Mouse (Mus musculus) gastrocnemius, postnatal 25 days (tissue): ENCODE data around the gene Gimap5. TPM values are rescaled to one million over a fixed set of nuclear protein-coding genes. Genes with fewer than 3 reads are reported as not detected.
A peak's percentile ranks its signal among the peaks of the same experiment; 100 is the strongest.

Experiments used
- DNase-seq: peaks from one replicate; pipeline ENCODE4 v3.0.0; 2022
- total RNA-seq, 2 experiments: library from RNA; stranded (reverse); gene quantifications; 1 replicate in 1 of 2; 2 replicates in 1 of 2; pipeline ENCODE4 v1.2.3; 2021

Gene Gimap5
- total RNA-seq, 2 experiments from 2014 or later: 1.6 to 3.3 TPM

DNA sequence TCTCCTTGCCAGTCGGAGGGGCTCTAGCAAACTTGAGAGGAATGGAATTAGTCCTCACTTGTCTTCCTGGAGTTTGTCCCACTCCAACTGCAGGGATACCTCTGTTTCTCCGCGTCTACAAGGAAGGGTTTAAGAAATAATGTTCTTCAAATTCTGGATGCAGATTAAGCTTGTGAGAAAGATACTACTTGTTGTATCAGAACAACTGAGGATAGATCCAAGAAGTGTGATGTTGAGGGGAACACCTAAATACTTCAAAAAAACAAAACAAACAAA, 6.3 kb upstream of the Gimap5 start:
- no peak for DNase-seq

GRCm38 (mm10) chr6:48740501-48741169, 5.4 kb upstream of the Gimap5 start:
- DNase-seq: no peak

DNA sequence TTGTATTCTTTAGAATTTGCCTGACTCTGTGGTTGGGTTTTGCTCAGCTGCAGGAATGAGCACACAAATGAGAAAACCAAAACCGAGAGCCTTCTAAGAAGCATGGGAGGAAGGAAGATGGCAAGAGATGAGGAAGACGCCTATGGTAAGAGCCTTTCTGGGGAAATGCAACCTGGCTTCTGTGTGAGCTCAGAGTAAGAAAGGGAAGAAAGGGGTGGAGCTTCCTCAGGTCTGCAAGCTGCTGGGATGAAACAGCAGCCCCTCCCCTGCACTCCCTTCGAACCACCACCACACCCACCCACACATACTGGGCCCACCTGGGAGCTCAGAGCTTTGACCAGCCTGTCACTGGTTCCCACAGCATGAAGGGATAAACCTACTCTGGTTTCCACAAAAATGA, 4.7 kb upstream of the Gimap5 start:
- no peak for DNase-seq

- no peak for DNase-seq
Observed at GRCm38 (mm10) chr6:48741711-48742206, 4.2 kb upstream of the Gimap5 start.

DNA sequence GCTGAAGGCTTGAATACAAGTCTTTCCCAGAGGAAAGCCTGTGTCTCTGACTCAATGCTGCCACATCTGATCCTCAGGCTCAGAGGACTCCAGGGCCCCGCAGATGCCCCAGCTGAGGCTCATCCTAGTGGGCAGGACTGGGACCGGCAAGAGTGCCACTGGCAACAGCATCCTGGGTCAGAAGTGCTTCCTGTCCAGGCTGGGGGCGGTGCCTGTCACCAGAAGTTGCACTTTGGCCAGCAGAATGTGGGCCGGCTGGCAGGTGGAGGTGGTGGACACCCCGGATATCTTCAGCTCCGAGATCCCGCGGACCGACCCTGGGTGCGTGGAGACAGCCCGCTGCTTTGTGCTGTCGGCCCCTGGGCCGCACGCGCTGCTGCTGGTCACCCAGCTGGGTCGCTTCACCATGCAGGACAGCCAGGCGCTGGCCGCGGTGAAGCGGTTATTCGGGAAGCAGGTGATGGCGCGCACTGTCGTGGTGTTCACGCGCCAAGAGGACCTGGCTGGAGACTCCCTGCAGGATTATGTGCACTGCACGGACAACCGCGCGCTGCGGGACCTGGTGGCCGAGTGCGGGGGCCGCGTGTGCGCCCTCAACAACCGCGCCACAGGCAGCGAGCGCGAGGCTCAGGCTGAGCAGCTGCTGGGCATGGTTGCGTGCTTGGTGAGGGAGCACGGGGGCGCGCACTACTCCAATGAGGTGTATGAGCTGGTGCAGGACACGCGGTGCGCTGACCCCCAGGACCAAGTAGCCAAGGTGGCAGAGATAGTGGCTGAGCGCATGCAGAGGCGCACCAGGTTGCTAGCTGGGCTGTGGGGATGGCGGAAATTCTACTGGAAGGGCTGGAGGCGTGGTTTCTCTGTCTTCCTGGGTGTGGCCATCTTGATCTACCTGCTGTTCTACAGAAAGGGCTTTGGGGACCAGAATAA, 3.3 kb upstream of the Gimap5 start:
- DNase-seq: no peak

DNA sequence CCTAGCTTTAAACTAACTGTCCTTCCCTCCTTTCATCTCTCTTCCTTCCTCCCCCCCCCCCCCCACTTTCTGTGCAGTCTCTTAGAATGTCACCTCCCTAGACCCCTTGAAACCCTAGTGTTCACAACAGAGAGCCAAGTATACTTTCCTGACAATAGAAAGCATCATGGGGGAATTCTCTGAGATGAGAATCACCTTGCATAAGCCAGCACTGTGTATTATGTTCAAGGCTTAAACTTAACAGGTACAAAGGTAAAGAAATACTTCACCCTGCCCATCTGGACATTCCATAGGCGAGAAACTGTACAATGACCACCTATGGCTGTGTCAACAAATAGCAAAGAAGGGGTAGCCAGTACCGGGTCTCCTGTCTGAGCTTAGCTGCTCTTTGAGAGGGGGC, 507 bp upstream of the Gimap5 start:
- DNase-seq: no peak

GRCm38 (mm10) chr6:48747091-48747966, 1.3 kb downstream of the Gimap5 start:
- DNase-seq: no peak

GRCm38 (mm10) chr6:48763567-48764270, 17.7 kb downstream of the Gimap5 start:
- no peak for DNase-seq

DNA sequence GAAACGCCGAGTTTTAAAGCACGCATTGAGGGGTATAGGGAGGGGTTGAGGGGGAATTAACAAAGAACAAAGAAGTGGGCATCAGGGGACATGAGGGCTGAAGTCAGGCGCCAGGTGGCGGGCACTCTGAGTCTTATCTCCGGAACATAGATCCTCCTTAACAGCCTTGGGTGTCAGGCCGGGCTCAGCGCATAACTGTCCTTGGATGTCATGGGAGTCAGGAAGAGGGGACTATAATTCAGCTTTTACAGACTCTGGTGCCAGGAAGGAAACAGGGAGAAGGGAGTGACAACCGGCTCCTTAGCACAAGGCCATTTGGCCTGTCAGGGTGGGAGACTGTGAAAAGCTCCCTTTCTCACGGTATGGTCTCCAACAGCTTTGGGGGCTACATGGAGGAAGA, 18.5 kb downstream of the Gimap5 start:
- DNase-seq: no peak

DNA sequence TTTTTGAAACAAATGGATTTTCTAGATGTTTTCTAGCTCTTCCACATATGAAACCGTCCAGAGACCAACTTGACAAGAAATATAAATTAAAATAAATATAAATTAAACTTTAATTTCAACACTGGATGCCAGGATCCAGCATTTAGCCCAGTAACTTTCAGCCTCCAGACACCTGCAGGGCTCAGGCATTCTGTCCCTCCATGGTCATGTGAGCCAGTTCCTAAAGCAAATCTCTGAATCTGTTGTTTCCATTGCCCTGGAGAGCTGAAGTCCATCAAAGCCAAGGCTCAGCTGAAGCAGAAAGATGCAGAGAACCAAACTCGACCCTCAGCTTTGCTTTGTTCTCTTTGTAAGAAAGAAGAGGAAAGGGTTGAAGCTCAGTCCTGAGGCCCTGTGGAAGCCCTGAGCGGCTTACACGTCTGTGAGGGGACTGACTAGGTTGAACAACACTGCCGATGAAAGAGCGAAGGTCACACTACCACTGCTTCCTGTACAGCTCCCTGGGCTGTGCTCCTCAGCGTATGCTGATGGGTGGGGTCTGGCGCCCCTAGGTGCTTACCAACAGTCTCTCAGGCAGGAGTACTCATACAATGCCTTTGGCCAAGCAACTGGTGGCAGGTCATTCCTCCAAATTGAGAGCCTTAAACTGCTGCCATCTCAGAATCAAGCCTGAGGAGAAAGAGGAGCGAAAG, 22.3 kb downstream of the Gimap5 start:
- DNase-seq: no peak

- DNase-seq: no peak
Observed at GRCm38 (mm10) chr6:48768933-48769332, 22.9 kb downstream of the Gimap5 start.

GRCm38 (mm10) chr6:48770696-48771095, 24.7 kb downstream of the Gimap5 start, which contains the start of gene Gimap3:
TSS of gene Gimap3 (minus strand) at chr6:48770851.
- DNase-seq: no peak

DNA sequence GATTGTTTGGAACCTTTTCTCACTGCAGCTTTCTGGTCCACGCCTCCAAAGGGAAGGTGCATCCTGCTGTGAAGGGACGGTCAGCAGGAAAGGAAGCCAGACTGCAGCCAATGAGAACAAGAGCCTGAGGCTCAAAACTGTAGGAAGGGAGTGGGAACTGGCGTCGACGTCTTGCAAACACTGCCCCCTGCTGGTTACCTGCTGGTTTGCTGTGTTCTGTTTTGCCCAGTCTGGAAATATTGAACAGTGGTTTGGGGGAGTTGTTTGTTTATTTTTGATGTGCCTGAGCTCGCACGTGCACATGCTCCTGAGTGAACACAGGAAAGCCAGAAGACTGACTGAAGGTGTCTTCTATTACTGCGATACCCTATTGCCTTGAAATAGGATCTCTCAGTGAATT, 26.0 kb downstream of the Gimap5 start:
- DNase-seq: peak; percentile 55

DNA sequence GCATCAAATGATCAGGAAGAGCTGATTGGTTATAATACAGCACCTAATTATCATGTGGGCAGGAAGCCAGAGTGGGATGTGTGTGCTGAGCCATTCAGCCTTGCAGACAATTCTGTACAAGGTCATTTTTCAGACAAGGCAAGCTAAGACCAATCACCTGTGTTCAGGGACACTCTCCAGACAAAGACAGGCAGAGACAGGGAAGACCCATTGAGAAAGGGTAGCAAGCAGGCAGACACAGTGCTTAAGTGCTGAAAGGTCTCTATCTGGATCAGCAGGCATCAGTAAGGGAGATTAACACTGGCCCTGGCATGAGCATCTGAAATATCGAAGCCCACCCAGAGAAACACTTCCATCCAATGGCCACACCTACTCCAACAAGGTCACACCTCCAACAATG, 38.4 kb downstream of the Gimap5 start:
- no peak for DNase-seq

DNA sequence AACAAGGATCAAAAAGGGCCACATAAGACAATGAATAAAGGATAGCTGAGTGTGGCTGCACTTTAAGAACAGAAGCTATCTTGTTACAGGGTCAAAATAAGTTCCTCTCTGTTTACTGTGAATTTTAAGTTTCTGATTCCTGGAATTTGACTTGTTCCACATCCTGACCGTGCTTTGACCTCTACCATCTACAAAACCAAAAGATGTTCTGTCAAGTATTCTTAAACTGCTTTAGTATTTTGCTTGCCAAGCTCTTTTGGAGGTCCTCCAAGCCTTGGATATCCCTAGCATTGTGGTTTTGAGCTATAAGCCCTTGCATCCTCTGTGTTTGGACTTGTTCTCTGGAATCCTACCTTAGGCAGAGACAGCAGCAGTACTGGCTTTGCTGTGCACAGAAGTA, 39.2 kb downstream of the Gimap5 start:
- peak; percentile 16 for DNase-seq

DNA sequence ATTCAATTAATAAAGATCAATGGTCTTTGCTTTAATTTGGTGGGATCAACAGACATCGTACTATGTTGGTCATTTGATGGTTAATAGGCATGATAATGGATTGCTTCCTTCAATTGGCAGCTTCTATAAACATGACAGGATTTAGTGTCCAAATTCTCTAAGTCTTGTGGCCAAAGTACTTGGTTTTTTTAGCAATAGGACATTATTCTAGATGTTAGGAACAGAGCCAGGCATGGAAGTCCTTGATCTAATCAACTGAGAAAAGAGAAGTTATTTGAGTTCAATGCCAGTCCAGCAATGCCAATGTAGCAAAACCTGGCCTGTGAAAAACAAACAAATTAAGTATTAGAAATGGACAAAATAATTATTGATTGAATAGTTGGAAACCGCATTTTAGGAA, 39.6 kb downstream of the Gimap5 start:
- no peak for DNase-seq

GRCm38 (mm10) chr6:48787867-48788266, 41.9 kb downstream of the Gimap5 start:
- no peak for DNase-seq

- DNase-seq: no peak
Observed at GRCm38 (mm10) chr6:48801897-48802296, 55.9 kb downstream of the Gimap5 start.

DNA sequence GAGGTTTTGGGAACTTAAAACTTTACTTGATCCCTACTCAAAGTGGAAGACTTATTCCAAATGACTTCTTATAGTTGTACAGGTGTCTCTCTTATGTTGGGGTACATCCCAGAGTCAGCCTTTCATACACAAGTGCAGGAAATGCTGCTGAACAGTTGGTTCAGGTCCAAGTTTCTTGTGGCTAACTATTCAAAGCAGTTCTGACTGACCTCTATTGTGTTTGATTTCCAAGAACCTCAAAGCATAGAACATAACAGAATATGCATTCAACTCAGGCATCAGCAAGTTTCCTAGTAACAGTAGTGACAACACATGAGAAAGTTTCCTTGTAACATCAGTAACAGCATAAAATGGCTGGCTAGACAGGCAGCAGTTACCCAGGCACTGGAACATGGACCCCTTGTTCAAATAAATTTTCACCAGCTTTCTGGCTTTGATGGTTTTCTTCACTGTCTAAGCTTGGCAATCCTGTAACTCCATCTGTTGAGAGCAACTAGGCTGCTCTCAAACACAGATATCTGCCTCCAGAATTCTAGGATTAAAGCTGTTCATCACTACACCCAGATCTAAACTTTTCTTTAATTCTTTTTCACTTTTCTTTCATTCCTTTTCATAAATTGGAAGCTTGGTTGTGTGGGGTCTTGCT, 57.5 kb downstream of the Gimap5 start:
- DNase-seq: no peak
